Mouse (Mus musculus): ENCODE results near the gene Theg.
A peak's percentile ranks its signal among the peaks of the same experiment; 100 is the strongest.

Gene Theg

GRCm38 (mm10) chr10:79535431-79535830, 51.7 kb downstream of the Theg start:
- DNase-seq (ENCODE audit: low spot score), result no peak

DNA sequence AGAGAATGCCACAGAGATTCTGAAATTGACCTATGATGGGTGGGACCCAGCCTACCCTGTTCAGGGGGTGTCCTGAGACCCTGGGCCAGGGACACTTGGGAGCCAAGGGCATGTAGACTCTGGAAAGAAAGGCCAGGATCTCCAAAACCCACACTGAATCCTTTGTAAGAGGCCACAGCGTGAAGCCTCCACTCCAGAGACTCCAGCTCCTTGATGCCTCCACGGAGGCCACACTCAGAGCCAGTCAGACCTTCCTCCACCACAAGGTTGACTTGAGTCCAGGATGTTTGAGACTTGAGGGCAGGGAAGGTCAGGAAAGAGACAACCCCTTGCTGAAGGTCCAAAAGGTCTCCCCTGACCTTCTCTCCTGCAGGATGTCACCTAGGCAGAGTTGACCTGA, 52.7 kb downstream of the Theg start:
- no peak for DNase-seq (ENCODE audit: low spot score)

DNA sequence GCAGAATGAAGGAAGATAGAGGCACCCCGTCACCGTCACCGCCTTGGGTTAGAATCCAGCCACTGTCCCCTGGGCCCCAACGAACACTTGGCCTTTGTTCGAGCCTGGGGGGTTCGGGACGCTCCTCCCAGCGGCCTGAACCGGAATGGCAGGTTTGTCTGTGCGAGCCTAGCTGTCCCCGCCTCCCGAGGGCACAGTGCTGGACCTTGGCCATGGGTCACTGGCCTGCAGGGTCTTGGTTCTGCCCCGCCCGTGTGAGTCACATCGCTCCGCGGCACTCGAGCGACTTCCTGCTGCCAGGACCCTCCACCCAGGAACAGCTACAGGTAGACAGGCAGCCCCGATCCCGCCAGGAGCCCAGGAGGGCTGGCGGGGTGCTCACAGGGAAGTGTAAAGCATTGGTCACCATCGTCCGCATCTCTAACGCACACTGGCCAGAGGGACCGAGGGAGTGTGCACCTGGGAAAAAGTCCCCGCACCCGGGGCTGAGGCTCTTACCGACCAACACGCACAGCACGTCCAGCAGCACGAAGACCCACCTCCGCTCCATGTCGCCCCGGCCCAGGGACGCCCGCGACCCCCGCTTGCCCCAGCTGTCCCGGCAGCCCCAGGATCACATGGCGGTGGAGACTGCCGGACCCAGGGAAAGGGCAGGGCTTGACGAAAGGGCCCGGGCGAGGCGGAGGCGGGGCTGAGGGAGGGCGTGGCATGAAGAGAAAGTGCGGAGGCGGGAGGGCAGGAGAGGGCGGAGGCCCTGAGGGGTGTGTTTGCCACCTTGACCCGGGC, 53.8 kb downstream of the Theg start, which contains the start of gene Plpp2:
Gene Plpp2, minus strand, starts transcription at position 671 of the 786 bp plus-strand sequence.
- DNase-seq (ENCODE audit: low spot score), result peak; percentile 58

DNA sequence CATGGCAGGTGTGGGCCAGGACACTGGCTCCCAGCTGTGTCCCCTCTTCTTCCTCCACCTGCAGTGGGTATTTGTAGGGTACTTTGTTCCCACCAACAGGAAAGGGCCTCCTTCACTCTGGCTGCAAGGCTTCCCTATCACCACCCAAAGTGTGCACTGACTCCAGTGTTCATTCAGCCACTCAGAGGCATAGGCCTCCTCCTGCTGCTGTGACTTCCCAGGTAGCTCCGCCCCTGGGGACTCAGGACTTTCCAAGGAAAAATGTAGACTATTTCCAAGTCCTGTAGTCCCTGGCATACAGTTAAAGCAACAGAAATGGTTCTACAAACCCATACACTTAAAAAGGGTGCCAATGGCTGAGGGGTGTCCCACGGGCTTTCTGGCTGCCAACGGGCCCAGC, 54.5 kb downstream of the Theg start:
- DNase-seq (ENCODE audit: low spot score), result peak; percentile 7

DNA sequence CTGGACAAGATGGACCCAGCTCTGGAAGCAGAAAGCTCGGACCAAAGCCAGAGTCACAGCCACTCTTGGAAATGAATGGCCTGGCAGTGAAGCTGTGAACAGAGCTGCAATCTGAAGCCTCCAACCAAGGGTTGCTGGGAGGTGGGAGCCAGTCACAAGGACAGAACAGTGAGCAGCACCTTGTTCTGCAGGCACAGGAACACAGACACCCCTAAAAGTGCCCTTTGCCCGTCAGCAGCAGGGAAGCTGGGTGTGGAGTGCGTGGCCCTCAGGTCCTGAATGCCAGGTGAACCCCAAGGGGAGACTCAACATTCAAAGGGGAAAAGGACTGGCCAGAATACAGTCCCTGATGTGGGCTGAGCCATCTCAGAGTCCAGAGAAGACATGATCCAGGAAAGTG, 55.5 kb downstream of the Theg start:
- DNase-seq (ENCODE audit: low spot score), result no peak

GRCm38 (mm10) chr10:79530721-79531120, 56.4 kb downstream of the Theg start:
- no peak for DNase-seq (ENCODE audit: low spot score)

- DNase-seq (ENCODE audit: low spot score), result no peak
Observed at GRCm38 (mm10) chr10:79530241-79530640, 56.9 kb downstream of the Theg start.

DNA sequence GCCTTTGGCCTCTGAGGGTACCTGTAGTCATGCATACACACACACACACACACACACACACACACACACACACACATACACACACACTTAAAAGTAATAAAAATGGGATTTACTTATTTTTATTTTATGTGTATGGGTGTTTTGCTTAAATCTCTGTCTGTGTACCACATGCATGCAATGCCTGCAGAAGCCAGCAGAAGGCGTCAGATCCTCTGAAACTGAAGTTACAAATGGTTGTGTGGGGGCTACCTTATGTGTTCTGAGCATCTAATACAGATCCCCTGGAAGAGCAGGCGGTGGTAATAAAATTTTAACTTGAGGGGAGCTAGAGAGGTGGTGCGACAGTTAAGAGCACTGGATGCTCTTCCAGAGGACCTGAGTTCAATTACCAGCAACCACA, 59.0 kb downstream of the Theg start:
- no peak for DNase-seq (ENCODE audit: low spot score)

DNA sequence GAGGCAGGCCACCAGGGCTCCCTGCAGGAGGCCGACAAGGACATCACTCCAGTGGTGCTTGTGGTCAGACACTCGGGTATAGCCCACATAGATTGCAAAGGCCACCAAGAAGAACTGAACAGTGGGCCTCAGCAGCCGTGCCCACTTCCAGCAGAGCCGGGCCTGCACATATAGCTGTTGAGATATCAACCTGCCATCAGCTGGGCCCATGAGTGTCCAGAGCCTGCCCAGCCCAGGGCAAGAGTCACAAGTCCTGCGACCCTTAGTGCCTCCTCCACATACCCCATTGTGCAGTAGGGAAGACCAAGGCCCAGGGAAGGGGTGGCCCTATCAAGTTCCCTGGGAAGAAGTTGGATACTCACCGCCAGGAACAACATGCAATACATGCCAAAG, 59.7 kb downstream of the Theg start:
- peak; percentile 59 for DNase-seq (ENCODE audit: low spot score)

DNA sequence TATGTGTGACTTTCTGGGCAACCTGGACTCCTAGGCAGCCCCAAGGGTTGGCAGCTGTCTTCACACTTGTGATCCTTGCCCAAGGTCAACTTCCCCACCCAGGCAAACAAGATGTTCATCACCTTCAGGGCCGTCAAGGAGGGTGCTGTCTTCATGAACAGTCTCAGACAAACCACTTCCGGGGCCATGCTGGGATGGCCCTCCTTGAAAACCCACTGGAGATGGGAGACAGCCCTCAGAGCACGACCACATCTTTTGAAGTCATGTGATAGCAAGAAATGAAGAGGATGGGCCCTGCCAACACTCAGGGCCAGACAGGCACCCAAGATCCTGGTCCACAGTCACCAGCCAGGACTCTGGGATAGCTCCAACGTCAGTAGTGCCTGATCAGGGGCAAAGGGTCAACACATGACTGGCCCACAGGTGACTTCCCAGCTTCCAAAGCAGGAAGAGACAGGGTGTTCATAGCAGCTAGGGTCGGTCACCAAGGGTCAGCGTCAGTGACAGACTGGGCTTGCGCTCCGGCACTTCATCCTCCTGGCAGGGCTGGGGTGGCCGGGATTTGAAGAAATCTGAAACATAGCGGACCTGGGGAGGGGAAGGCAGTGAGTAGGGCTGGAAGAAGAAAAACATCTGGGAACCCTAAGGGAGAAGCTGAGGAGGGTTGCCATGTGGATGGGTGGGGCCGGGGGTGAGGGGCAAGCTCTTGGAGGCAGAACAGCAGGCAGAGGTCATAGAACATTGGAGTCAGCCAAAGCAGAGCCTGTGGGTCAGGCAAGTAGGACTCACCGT, 60.3 kb downstream of the Theg start:
- no peak for DNase-seq (ENCODE audit: low spot score)

All from adipocyte (in vitro differentiated cells).